8 mouse cellular contexts compared by ENCODE assay signal in genomic region chr1:87264134-87265006, GRCm38 (mm10). TPM values are rescaled to one million over a fixed set of nuclear protein-coding genes. Genes with fewer than 3 reads are reported as not detected.
DNase-seq lines count a peak whose midpoint lies in the region; ATAC-seq and TF ChIP-seq lines count a peak whose summit lies in the region.

Efhd1 (plus strand) TSS chr1:87264363.

- peak within 1 kb of the TSS; percentile 52 for H3K4me3 ChIP-seq in embryonic facial prominence, embryonic 15.5 days (replicated peaks)
- peak within 1 kb of the TSS; percentile 72 for H3K4me3 ChIP-seq in midbrain, embryonic 10.5 days

- CTCF ChIA-PET in Patski (lab: Charles Lee): interaction anchor here (0.8 kb wide), 1 partner anchor 28 kb away, joined by 3 read pairs; no protein-coding TSS in a partner anchor

- peaks cover 25% of the 10 kb centered on the region for H3K4me1 ChIP-seq in embryonic facial prominence, embryonic 15.5 days
- peaks cover 37% of the 10 kb centered on the region for H3K4me1 ChIP-seq in midbrain, embryonic 10.5 days

- H3K9me3 ChIP-seq in embryonic facial prominence, embryonic 15.5 days (replicated peaks): no peaks in the 10 kb centered on the region
- no peaks in the 10 kb centered on the region for H3K9me3 ChIP-seq in midbrain, embryonic 10.5 days (replicated peaks)

- H3K4me2 ChIP-seq in embryonic facial prominence, embryonic 15.5 days (replicated peaks): peak within 1 kb of the TSS; percentile 98

- no peak within 1 kb of the TSS for H3K27ac ChIP-seq in embryonic facial prominence, embryonic 15.5 days (replicated peaks)
- no peak within 1 kb of the TSS; the same call in 1 of the 2 replicates for H3K27ac ChIP-seq in midbrain, embryonic 10.5 days (replicated peaks)

- no peaks in the 10 kb centered on the region for H3K36me3 ChIP-seq in embryonic facial prominence, embryonic 15.5 days
- no peaks in the 10 kb centered on the region for H3K36me3 ChIP-seq in midbrain, embryonic 10.5 days

- intact Hi-C loops in heart, postnatal 25 days (cut with DNase I): no loop called here

- in situ Hi-C loops in Patski (cut with MboI; ENCODE audit: low pct_unique_long_range_greater_than_20kb): no loop called here

- peak; percentile 36 to 54 for DNase-seq in heart, adult 18-20 months
- no peak for DNase-seq in heart, postnatal 25 days (ENCODE audit: low spot score)
- DNase-seq in Patski (ENCODE audit: low read depth, low spot score): no peak
- peak; percentile 22 for DNase-seq in heart, postnatal 4 days
- DNase-seq in layer of hippocampus, postnatal 36 days: peak in 1 of 2 experiments; percentile 24
- DNase-seq in midbrain, embryonic 10.5 days (ENCODE audit: low spot score): peak; percentile 74
- peak; percentile 25 for DNase-seq in yolk sac, embryonic 10.5 days (ENCODE audit: low spot score)

- ATAC-seq in Patski: peak; percentile 65
- peak; percentile 34; the same call in 1 of the 2 replicates for ATAC-seq in embryonic facial prominence, embryonic 15.5 days (ENCODE audit: insufficient number of reproducible peaks, low FRiP score, low TSS enrichment, low read depth)

- TF ChIP-seq CTCF in Patski (IDR thresholded peaks at IDR 0.05): no peak

- POLR2A ChIA-PET in Patski (lab: Charles Lee): interaction anchor here (0.7 kb wide), 1 partner anchor 10 kb away, joined by 3 read pairs; no protein-coding TSS in a partner anchor

- H3K27me3 ChIP-seq in Patski: no peaks in the 10 kb centered on the region
- peaks cover 77% of the 10 kb centered on the region for H3K27me3 ChIP-seq in embryonic facial prominence, embryonic 15.5 days
- peaks cover 91% of the 10 kb centered on the region for H3K27me3 ChIP-seq in midbrain, embryonic 10.5 days (ENCODE audit: low read depth, poor library complexity, severe bottlenecking)

- H3K9ac ChIP-seq in embryonic facial prominence, embryonic 15.5 days: 0 out of 2 replicates have a peak within 1 kb of the TSS, but pooled peaks have one; percentile 12

- WGBS in embryonic facial prominence, embryonic 15.5 days: under 1% methylated on average over 70 of the region's 70 CpGs
- under 1% methylated on average over 70 of the region's 70 CpGs for WGBS in midbrain, embryonic 10.5 days

RNA-seq across cellular contexts. Expression of gene Efhd1, which starts in this region (rescaled TPM):
- total RNA-seq in heart, adult 18-20 months (2021): 1 to 10 TPM; 4.4 to 4.8 TPM
- 1 to 10 TPM; 3.2 to 3.3 TPM for total RNA-seq in heart, postnatal 25 days (2021)
- polyA plus RNA-seq in Patski (2021): 26.0 TPM
- polyA plus RNA-seq in embryonic facial prominence, embryonic 15.5 days (2015; fragmentation: Nextera tagmentation; extraction: Ambion mirVana): 2.8 and 3.0 TPM in 2 replicates
- total RNA-seq in heart, postnatal 4 days (2021): 1 to 10 TPM; 2.6 to 3.0 TPM
- 10 to 100 TPM; 17.1 to 17.9 TPM for total RNA-seq in layer of hippocampus, postnatal 36 days (2021)
- 0.64 and 0.71 TPM in 2 replicates for polyA plus RNA-seq in midbrain, embryonic 10.5 days (2016; fragmentation: Nextera tagmentation; extraction: Ambion mirVana)

Comparison
In these comparisons a context has a peak if more than half of its experiments do, and no peak if none do; other contexts are left out.
1. DNase-seq: peak in heart, adult 18-20 months (2 of 2), heart, postnatal 4 days (single experiment) and yolk sac, embryonic 10.5 days (single experiment); none in heart, postnatal 25 days (single experiment) and Patski (single experiment).
2. Peak in DNase-seq and H3K4me3 ChIP-seq in midbrain, embryonic 10.5 days; RNA of the gene not detected or under 1 TPM.